Mouse (Mus musculus): ENCODE measurements around the gene Prdm8. TPM values are rescaled to one million over a fixed set of nuclear protein-coding genes. Genes with fewer than 3 reads are reported as not detected.

The Prdm8 gene
- total RNA-seq, 2 experiments from 2014 or later, result 2.5 to 3.1 TPM

DNA sequence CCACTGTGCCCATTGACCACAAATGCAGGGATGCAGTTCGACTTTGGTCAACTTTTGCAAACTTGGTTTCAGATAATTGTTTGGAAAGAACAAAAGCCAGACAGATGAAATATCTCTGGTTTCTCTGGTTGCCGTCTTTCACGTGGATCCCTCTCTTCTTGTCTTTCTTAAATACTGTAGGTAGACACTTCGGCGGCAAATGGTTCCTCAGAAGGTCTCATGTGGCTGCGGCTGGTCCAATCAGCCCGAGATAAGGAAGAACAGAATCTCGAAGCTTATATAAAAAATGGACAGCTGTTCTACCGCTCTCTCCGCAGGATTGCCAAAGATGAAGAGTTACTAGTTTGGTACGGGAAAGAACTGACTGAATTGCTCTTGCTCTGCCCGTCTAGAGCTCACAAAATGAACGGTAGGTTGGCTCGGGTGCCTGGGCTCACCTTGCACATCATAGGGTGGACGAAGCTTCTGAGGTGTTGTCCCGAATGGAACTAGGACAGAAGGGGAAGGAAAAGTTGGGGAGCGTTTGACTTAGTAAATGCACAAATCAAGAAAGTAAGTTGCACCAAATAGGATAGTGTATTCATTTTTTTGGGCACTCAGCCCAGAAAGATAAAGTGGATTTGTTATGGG is 17.4 kb downstream of the Prdm8 start:
- no peak for DNase-seq (ENCODE audit: low spot score in 2 of 2)

DNA sequence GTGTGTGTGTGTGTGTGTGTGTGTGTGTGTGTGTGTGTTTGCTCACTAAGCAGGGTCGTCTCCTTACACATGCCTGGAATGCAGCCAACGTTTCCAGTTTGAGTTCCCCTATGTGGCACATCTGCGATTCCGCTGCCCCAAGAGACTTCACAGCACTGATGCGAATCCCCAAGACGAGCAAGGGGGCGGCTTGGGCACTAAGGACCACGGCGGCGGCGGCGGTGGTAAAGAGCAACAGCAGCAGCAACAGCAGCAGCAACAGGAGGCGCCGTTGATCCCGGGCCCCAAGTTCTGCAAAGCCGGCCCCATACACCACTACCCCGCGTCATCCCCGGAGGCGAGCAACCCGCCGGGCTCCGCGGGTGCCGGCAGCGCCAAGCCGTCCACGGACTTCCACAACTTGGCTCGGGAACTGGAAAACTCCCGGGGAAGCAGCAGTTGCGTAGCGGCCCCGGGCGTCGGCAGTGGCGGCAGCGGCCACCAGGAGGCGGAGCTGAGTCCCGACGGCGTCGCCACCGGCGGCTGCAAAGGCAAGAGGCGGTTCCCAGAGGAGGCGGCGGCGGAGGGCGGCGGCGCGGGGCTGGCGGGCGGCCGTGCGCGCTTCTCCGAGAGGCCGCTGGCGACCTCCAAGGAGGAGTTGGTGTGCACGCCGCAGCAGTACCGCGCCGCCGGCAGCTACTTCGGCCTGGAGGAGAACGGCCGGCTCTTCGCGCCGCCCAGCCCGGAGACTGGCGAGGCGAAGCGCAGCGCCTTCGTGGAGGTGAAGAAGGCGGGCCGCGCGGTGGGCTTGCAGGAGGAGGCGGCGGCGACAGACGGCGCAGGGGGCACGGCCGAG is 18.2 kb downstream of the Prdm8 start:
- DNase-seq (ENCODE audit: low spot score in 2 of 2), result peak; percentile 84 to 90

DNA sequence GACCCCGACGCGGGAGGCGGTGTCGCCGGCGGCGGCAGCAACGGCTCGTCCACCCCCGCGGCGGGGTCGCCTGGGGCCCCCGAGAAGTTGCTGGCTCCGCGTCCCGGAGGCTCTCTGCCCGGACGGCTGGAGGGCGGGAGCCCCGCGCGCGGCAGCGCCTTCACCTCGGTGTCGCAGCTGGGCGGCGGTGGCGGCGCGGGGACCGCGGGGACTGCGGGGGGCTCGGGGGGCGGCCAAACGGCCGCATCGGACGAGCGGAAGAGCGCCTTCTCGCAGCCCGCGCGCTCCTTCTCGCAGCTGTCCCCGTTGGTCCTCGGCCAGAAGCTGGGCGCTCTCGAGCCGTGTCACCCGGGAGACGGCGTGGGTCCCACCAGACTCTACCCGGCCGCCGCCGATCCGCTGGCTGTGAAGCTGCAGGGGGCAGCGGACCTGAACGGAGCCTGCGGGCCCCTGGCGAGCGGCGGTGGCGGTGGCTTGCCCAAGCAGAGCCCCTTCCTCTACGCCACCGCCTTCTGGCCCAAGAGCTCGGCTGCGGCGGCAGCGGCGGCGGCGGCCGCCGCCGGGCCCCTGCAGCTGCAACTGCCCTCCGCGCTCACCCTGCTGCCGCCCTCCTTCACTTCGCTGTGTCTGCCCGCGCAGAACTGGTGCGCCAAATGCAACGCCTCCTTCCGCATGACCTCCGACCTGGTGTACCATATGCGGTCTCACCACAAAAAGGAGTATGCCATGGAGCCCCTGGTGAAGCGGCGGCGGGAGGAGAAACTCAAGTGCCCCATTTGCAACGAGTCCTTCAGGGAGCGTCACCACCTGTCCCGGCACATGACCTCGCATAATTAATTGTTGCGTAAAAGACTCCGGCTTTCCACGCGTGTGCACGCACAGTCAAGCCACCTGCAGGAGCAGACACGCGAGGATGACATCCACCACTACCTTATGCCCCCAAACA is 19.1 kb downstream of the Prdm8 start:
- DNase-seq (ENCODE audit: low spot score in 2 of 2), result peak in 1 of 2 experiments; percentile 69

DNA sequence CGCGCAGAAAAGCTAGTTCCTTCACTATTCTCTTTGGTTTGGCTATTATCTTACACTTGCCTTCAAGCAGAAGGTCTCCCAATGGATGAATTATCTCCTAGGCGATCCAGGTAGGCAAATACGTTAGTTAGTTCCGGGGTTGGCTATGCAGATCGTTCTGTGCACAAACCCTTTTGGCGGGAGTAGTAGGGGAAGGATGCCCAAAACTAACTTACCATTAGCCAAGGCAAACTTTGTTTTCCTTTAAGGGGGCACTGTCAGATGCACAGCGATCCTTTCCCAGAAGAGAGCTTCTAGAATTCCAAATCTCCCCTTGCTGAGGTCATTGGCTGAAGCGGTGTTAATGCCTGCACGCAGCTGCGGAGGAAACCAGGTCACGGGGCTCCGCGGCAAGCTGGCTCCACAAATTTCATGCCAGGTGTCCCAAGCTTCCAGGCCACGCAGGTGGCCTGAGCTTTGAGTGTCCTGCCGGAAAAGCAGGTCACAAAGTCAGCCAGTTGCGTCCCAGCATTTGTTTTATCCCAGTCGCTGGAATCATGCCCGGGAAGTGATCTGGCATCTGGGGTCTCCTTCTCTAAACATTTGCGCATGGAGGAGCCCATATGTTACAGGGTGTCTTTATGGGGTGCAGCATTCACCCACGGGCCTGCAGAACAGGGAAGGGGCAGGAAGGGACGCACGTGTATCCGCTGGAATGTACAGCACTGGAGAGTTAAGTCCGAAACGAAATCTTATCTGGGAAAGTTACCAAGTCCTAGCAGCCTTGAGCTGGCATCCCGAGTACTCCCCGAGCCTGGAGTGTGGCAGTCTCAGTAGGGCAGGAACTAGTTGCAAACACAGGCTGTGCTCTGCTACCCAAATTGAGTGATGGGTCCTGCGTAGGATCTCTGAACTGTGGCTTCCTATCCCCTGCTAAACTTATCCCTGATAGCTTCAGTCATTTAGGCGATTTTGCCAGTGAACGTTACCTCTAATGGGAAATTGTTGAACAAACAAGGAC is 22.5 kb downstream of the Prdm8 start:
- peak in 1 of 2 experiments; percentile 27 for DNase-seq (ENCODE audit: low spot score in 2 of 2)

DNA sequence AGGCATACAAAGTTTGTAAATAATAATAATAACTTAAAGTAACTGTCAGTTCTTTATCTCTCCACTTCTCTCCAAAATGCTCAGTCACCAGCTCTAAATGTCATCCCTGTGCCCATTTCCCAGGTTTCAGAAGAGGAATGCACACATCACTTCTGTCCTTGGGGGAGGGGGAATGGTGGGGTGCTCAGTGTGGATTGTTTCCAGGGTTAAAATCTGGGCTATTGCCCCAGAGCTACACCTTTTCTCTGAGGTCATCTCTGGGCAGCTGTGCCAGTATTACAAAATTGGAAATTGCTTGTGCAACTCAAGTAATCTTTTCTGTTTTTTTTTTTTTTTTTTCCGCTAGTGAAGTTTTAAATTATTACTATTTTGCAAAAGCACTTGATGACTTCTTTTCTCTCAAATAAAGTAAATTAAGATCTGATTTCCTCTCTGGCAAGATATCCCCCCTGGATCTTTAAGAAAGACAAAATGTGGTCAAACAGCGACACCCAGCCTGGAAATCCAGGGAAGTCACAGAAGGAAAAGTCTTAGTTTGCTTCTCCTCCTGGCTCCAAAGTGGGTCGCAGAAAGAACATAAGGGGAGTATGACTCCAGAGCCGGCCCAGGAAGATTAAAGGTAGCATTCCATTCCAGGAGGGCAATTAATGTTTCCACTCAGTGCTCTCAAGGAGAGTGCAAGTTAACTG is 25.4 kb downstream of the Prdm8 start:
- DNase-seq (ENCODE audit: low spot score in 2 of 2), result no peak

DNA sequence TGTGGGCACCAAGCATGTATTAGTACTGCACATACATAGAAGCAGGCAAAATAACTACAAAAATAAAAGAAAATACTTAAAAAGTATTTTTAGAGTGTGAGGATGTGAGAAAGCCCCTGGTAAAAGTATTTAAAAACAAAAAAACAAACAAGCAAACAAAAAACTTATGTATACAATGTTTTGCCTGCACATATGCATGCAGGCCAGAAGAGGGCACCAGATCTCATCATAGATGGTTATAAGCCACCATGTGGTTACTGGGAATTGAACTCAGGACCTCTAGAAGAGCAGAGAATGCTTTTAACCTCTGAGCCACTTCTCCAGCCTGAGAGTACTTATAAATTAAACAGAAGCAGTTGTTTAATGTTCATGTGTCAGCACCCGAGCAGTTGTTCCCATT is 28.0 kb downstream of the Prdm8 start:
- DNase-seq (ENCODE audit: low spot score in 2 of 2), result no peak

DNA sequence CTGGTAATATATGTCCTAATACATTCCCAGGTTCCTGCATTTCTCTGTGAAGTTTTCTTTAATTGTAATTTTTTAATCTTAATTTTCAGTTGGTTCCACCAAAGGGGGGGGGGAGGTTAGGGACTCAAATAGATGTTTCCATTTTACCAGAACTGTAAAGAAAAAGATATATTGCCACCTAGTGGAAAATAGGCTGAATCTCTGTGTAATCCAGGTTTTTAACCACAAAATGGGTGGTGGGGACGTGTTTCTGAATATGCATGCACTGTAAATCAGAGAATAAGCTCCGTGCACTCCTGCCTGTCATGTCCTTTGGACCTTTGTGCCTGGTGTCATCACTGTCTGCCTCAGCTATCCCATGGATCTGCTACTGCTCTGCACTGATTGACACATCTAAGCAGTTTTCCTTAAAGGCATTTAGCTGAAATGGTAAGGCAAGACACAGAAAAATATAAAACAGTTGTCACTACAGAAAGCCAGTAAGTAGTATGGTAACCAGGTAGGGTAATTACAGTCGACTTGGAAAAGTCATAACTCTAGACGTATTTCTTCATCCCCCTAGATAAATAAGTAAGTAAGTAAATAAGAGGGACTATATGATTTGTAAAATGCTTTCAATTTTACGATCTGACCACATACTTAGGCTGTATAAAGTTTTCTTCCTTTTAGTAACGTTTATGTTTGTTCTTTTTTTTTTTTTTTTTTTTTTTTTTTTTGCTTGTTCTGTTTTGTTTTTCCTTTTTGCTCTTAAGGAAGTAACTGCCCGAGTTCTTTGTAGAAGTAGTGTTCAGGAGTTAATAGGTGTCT is 31.6 kb downstream of the Prdm8 start:
- DNase-seq (ENCODE audit: low spot score in 2 of 2), result no peak

DNA sequence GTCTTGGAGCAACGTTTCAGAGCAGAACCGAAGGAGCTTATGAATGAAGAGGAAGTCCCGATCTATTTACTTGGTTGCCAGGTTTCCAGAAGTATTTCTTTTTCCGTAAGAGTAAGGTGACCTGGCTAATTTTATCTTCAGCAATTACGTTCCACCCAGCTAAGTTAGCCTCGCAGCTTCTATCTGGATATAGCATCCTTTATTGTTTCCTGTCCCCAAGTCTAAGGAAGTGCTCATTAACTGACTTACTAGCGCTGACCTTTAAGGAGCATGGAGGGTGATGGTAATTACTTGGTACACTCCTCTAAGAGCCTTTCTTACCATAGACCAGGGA is 32.2 kb downstream of the Prdm8 start:
- DNase-seq (ENCODE audit: low spot score in 2 of 2), result no peak

DNA sequence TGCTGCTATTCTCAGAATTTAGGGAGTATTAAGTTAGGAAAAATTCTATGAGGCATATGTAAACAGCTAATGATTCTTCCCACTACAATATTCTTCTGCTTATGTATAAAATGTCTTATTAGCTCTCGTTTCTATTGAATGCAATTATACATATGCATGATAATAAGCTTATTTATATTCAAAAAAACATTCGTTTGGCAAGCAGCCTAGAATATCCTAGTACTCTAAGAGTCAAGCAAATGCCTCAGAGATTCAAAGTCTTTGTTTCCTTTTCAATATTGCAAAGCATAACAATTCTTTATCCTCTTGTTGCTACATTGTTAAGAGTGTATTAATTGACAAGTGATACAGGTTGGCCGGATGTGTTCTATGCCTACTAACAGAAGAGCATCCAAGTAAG is 34.6 kb downstream of the Prdm8 start:
- DNase-seq (ENCODE audit: low spot score in 2 of 2), result no peak

DNA sequence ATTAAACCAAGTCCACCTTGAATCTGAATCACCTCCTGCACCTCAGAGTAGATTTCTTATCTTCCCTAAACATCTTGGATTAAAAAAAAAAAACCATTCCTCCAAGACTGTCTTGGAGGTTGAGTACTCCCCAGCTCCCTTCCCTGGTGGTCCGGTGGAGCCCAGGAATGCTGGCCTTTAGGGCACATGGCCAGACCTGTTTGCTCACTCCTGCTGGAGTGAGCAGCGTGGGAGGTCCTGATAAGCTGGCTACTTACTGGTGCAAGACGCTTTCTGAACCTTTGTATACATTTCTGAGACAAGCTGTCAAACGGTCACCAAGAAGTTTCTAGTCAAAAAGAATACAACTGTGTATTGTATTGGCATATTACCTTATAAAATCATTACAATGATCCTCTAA is 36.0 kb downstream of the Prdm8 start:
- DNase-seq (ENCODE audit: low spot score in 2 of 2), result no peak

DNA sequence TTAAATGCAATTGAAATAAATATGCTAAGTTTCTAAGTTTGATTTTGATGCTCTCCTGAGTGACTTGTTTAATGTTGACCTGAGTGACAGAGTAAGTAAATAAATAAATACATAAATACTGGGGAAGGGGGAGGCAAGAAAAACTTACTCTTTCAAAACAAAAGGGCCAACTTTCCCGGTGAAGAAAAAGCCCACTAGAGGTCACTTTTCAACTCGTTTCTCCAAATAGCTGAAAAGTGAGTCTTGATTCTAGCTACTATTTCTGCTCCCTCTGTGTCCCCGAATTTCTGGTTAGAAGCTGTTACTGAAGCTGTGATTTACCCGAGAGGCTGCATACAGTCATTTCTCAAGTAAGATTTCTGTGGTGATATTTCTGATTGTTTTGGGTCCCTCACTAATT is 45.5 kb downstream of the Prdm8 start:
- DNase-seq (ENCODE audit: low spot score in 2 of 2), result no peak

DNA sequence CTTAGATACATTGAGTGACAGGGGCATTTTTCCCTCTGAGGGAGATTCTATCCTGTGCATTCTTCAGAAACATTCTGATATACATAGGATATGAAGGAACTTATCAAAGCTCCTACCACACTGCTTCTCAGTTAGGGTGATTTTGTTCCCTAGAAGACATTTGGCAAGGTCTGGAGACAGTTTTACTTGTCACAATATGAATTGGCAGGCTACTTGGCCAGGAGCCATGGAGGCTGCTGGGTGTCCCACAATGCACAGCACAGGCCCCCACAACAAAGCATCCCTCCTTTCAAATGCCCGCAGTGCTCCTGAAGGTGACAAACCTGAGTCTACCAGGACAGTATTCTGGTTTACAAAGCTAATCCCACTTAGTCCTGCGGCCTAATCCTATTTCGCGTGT is 55.0 kb downstream of the Prdm8 start:
- no peak for DNase-seq (ENCODE audit: low spot score in 2 of 2)

DNA sequence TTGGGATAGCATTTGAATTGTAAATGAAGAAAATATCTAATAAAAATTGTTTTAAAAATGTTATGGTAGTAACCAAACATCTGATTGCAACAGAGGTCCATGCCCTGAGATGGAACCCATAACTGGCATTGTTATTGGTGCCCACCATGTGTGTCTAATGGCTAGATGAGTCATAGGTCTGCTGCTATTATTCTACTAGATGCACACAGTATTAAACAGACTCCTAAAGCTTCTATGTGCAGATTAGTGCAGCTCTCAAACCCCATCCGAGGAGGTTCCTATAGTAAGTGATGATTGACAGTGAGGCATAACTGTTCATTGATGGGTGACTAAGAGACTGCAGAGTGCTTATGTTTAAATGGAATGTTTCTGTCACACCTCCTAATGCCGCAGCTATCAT is 59.7 kb downstream of the Prdm8 start:
- no peak for DNase-seq (ENCODE audit: low spot score in 2 of 2)

DNA sequence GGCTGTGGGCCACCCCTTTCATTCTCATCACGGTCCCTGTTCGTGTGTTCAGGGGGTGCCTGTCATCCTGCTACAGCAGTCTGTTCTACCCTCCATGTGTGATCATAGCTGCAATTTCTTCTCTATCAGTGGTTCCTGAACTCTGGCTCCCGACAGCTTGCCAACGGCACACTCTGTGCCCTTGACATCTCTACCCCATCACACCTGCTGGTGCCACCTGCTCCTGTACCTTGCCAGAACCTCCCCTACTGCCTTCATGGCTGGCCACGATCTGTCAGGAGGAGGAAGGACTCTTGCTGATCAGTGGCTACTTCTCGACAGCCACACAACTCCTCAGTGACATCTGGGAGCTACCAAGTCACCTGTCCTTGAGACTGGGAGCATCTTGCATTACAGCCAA is 62.5 kb downstream of the Prdm8 start:
- no peak for DNase-seq (ENCODE audit: low spot score in 2 of 2)

DNA sequence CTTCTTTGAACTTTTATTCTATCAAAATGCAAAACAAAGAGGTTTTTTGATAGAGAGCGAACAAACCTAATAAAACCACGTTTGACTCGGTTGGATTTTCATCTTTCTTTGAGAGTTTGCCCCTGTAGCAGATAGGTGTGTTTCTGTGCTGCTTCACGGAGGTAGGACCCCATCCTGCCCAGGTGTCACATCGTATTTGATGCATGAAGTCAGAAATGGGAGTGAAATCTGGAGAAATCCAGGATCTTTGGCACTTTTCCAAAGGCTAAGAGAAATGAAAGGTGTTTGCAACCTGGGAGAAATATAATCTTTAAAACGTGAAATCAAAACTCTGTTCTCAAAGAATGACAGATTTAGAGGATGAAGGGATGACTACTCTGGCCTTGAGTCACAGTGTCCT is 71.5 kb downstream of the Prdm8 start:
- no peak for DNase-seq (ENCODE audit: low spot score in 2 of 2)
